Mouse (Mus musculus): ENCODE results near the gene Gja5. TPM values are rescaled to one million over a fixed set of nuclear protein-coding genes. Genes with fewer than 3 reads are reported as not detected.
A peak's percentile ranks its signal among the peaks of the same experiment; 100 is the strongest.

Gja5 gene
- polyA plus RNA-seq, 1 experiment from 2014 or later, result 8.2 TPM

DNA sequence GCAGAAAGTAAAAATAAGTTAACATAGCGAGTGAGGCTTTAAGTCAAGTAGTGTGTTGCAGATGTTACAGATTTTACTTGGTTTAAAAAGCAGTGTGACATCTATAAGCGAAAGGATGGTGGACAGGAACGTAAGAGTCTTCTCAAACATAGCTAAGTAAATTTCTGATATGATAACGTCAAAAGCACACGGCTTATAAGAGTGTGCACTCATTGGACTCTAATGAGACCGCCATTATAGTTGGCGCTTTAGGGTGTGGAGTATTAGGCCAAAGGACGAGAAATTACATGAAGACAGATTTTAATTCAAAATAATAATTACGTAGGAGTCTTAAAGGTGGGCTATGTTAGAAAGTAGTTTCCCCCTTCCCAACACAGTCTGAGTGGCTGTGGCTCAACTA is 1.1 kb downstream of the Gja5 start:
- ATAC-seq (ENCODE audit: low read depth), result peak; percentile 5
- WGBS, result 47% methylated on average over 9 of the region's 9 CpGs
- Histone ChIP-seq H3K4me2 (ENCODE audit: low read depth, low read length) (peak overlapping the region; percentile 83), H3K36me3 (ENCODE audit: control insufficient read depth, insufficient read depth, low read length) (no peaks in the 10 kb centered on the region), H3K27ac (replicated peaks; ENCODE audit: low read depth, low read length) (no peak overlapping the region), H3K9ac (ENCODE audit: low read depth, low read length) (peak overlapping the region; percentile 91), H3K9me3 (ENCODE audit: control insufficient read depth, low read length) (no peaks in the 10 kb centered on the region), H3K4me1 (ENCODE audit: control insufficient read depth, insufficient read depth, low read length) (peaks cover 6% of the 10 kb centered on the region), H3K4me3 (ENCODE audit: low read depth, low read length) (peak overlapping the region; percentile 89), H3K27me3 (replicated peaks; ENCODE audit: control insufficient read depth, insufficient read depth, low read length) (no peaks in the 10 kb centered on the region)
- no peak for DNase-seq (ENCODE audit: low spot score)

DNA sequence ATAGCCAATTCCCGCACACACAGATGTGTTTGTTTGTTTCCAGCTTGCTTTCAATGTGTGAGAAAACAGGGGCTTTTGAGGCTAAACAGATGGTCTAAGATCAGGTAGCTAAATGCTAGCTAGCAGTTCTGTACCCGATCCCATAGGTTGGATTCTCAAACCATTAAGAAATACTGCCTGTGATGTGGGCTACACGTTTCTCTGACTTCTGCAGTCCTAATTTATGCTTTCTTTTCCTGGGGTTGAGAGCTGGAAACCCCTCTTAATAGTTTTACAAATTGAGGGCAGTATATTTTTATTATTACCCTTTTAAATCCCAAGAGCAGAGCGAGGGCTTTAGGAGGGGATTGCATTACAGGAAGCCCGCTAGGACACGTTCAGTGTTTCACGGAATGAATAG is 16.5 kb downstream of the Gja5 start:
- H3K36me3 ChIP-seq (ENCODE audit: control insufficient read depth, insufficient read depth, low read length), result no peaks in the 10 kb centered on the region
- DNase-seq (ENCODE audit: low spot score) (no peak), ATAC-seq (ENCODE audit: low read depth) (no peak)
- 53% methylated on average over 7 of the region's 7 CpGs for WGBS
- H3K27me3 ChIP-seq (replicated peaks; ENCODE audit: control insufficient read depth, insufficient read depth, low read length), result no peaks in the 10 kb centered on the region
- H3K9me3 ChIP-seq (ENCODE audit: control insufficient read depth, low read length), result no peaks in the 10 kb centered on the region
- H3K4me1 ChIP-seq (ENCODE audit: control insufficient read depth, insufficient read depth, low read length), result no peaks in the 10 kb centered on the region
- no peak overlapping the region for H3K27ac ChIP-seq (replicated peaks; ENCODE audit: low read depth, low read length)
- H3K4me3 ChIP-seq (ENCODE audit: low read depth, low read length), result no peak overlapping the region
- H3K9ac ChIP-seq (ENCODE audit: low read depth, low read length), result no peak overlapping the region
- H3K4me2 ChIP-seq (ENCODE audit: low read depth, low read length), result no peak overlapping the region

- Histone ChIP-seq H3K36me3 (ENCODE audit: control insufficient read depth, insufficient read depth, low read length) (no peaks in the 10 kb centered on the region), H3K4me1 (ENCODE audit: control insufficient read depth, insufficient read depth, low read length) (no peaks in the 10 kb centered on the region), H3K4me3 (ENCODE audit: low read depth, low read length) (no peak overlapping the region), H3K9me3 (ENCODE audit: control insufficient read depth, low read length) (no peaks in the 10 kb centered on the region), H3K27ac (replicated peaks; ENCODE audit: low read depth, low read length) (no peak overlapping the region), H3K27me3 (replicated peaks; ENCODE audit: control insufficient read depth, insufficient read depth, low read length) (no peaks in the 10 kb centered on the region), H3K4me2 (ENCODE audit: low read depth, low read length) (no peak overlapping the region), H3K9ac (ENCODE audit: low read depth, low read length) (no peak overlapping the region)
- 84% methylated on average over 4 of the region's 4 CpGs for WGBS
- no peak for ATAC-seq (ENCODE audit: low read depth)
- DNase-seq (ENCODE audit: low spot score), result no peak
Measured at GRCm38 (mm10) chr3:96924631-96925030, 20.1 kb downstream of the Gja5 start.

DNA sequence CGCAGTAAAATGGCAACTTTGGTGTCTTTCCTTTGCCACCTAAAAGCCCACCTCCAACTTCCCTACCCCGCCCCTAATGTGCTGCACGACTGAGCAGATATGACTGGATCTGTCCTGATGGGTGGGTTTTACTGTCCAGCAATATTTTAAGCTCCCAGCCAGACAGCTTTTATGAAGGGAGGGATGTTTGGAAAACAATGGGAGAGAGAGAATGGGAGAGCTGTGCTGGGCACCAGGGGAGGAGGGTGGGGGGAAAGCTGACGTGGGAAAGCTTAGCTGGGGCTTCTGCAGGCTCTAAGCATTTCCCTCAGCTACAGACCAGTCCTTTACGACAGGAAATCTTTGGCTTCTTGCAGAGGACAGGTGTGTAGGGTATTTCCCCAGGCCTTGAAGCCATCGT is 21.4 kb downstream of the Gja5 start, which contains the start of gene Gja8:
Gene Gja8 (minus strand): TSS at position 101 of the 400 bp plus-strand sequence.
- DNase-seq (ENCODE audit: low spot score), result no peak
- ATAC-seq (ENCODE audit: low read depth), result no peak
- WGBS, result 62% methylated on average over 6 of the region's 6 CpGs
- Histone ChIP-seq H3K9ac (ENCODE audit: low read depth, low read length) (no peak within 1 kb of the TSS), H3K27ac (replicated peaks; ENCODE audit: low read depth, low read length) (no peak within 1 kb of the TSS), H3K4me2 (ENCODE audit: low read depth, low read length) (no peak within 1 kb of the TSS), H3K9me3 (ENCODE audit: control insufficient read depth, low read length) (no peaks in the 10 kb centered on the region), H3K36me3 (ENCODE audit: control insufficient read depth, insufficient read depth, low read length) (no peaks in the 10 kb centered on the region), H3K4me1 (ENCODE audit: control insufficient read depth, insufficient read depth, low read length) (no peaks in the 10 kb centered on the region), H3K4me3 (ENCODE audit: low read depth, low read length) (no peak within 1 kb of the TSS), H3K27me3 (replicated peaks; ENCODE audit: control insufficient read depth, insufficient read depth, low read length) (no peaks in the 10 kb centered on the region)

- H3K9ac ChIP-seq (ENCODE audit: low read depth, low read length), result no peak overlapping the region
- no peak overlapping the region for H3K4me2 ChIP-seq (ENCODE audit: low read depth, low read length)
- H3K36me3 ChIP-seq (ENCODE audit: control insufficient read depth, insufficient read depth, low read length), result no peaks in the 10 kb centered on the region
- WGBS, result 32% methylated on average over 5 of the region's 5 CpGs
- H3K4me1 ChIP-seq (ENCODE audit: control insufficient read depth, insufficient read depth, low read length), result no peaks in the 10 kb centered on the region
- peak; percentile 24 for DNase-seq (ENCODE audit: low spot score)
- H3K27me3 ChIP-seq (replicated peaks; ENCODE audit: control insufficient read depth, insufficient read depth, low read length), result no peaks in the 10 kb centered on the region
- H3K27ac ChIP-seq (replicated peaks; ENCODE audit: low read depth, low read length), result no peak overlapping the region
- ATAC-seq (ENCODE audit: low read depth), result peak; percentile 68
- H3K9me3 ChIP-seq (ENCODE audit: control insufficient read depth, low read length), result no peaks in the 10 kb centered on the region
- H3K4me3 ChIP-seq (ENCODE audit: low read depth, low read length), result no peak overlapping the region
Measured at GRCm38 (mm10) chr3:96931261-96931681, 26.8 kb downstream of the Gja5 start.

GRCm38 (mm10) chr3:96936241-96936640 is 31.7 kb downstream of the Gja5 start:
- WGBS, result 10% methylated on average over 6 of the region's 6 CpGs
- Histone ChIP-seq H3K9me3 (ENCODE audit: control insufficient read depth, low read length) (no peaks in the 10 kb centered on the region), H3K36me3 (ENCODE audit: control insufficient read depth, insufficient read depth, low read length) (no peaks in the 10 kb centered on the region), H3K27me3 (replicated peaks; ENCODE audit: control insufficient read depth, insufficient read depth, low read length) (no peaks in the 10 kb centered on the region), H3K27ac (replicated peaks; ENCODE audit: low read depth, low read length) (no peak overlapping the region), H3K9ac (ENCODE audit: low read depth, low read length) (no peak overlapping the region), H3K4me1 (ENCODE audit: control insufficient read depth, insufficient read depth, low read length) (no peaks in the 10 kb centered on the region), H3K4me2 (ENCODE audit: low read depth, low read length) (no peak overlapping the region), H3K4me3 (ENCODE audit: low read depth, low read length) (no peak overlapping the region)
- DNase-seq (ENCODE audit: low spot score) (peak; percentile 88), ATAC-seq (ENCODE audit: low read depth) (no peak)

DNA sequence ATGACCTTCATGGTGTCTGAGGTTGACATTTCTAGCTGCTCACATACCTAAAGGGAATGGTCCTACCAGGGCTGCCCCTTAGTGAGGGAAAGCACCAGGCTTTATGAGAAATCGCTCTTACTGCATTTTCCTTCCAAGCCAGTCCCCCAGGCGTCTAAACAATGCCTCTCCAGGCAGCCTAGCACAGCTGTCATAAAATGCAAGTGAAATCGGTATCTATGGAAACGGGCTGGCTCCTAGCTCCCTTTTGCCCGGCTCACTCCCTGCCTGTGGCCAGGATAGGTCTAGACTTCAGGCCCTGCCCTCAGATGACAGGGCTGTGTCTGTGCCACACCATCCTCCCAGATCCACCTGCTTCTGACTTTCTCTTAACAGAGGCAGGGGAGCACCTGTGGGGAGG is 33.1 kb downstream of the Gja5 start:
- Histone ChIP-seq H3K36me3 (ENCODE audit: control insufficient read depth, insufficient read depth, low read length) (no peaks in the 10 kb centered on the region), H3K27me3 (replicated peaks; ENCODE audit: control insufficient read depth, insufficient read depth, low read length) (no peaks in the 10 kb centered on the region), H3K9ac (ENCODE audit: low read depth, low read length) (no peak overlapping the region), H3K4me1 (ENCODE audit: control insufficient read depth, insufficient read depth, low read length) (no peaks in the 10 kb centered on the region), H3K4me2 (ENCODE audit: low read depth, low read length) (no peak overlapping the region), H3K9me3 (ENCODE audit: control insufficient read depth, low read length) (no peaks in the 10 kb centered on the region), H3K4me3 (ENCODE audit: low read depth, low read length) (no peak overlapping the region), H3K27ac (replicated peaks; ENCODE audit: low read depth, low read length) (no peak overlapping the region)
- ATAC-seq (ENCODE audit: low read depth) (peak; percentile 56; the same call in 1 of the 2 replicates), DNase-seq (ENCODE audit: low spot score) (peak; percentile 56)
- WGBS, result 36% methylated on average over 5 of the region's 5 CpGs

DNA sequence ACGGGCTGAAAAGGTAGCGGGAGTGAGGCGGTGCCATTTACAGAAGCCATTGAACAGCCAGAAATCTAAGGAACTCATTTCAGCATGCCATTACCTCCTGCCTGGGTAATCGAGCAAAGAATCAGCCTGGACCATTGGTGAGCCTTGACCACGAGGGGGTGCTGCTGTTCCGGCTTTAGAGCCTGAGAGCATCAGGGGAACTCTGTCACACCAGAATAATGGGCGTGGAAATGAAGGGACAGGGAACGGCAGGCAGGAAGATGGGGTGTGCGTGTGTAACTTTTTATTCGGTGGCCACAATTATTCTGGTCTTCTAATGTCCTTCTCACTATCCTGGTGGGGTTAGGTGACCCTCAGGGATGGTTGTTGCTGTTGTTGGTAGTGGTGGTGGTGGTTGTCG is 34.2 kb downstream of the Gja5 start:
- Histone ChIP-seq H3K27ac (replicated peaks; ENCODE audit: low read depth, low read length) (no peak overlapping the region), H3K4me3 (ENCODE audit: low read depth, low read length) (peak overlapping the region; percentile 16; the same call in 1 of the 2 replicates), H3K9me3 (ENCODE audit: control insufficient read depth, low read length) (peaks cover 5% of the 10 kb centered on the region; the same call in 1 of the 2 replicates), H3K4me2 (ENCODE audit: low read depth, low read length) (peak overlapping the region; percentile 41), H3K9ac (ENCODE audit: low read depth, low read length) (no peak overlapping the region), H3K4me1 (ENCODE audit: control insufficient read depth, insufficient read depth, low read length) (no peaks in the 10 kb centered on the region), H3K27me3 (replicated peaks; ENCODE audit: control insufficient read depth, insufficient read depth, low read length) (no peaks in the 10 kb centered on the region), H3K36me3 (ENCODE audit: control insufficient read depth, insufficient read depth, low read length) (no peaks in the 10 kb centered on the region)
- DNase-seq (ENCODE audit: low spot score) (peak; percentile 93), ATAC-seq (ENCODE audit: low read depth) (peak; percentile 87)
- WGBS, result 11% methylated on average over 11 of the region's 11 CpGs

GRCm38 (mm10) chr3:96942706-96943105 is 38.2 kb downstream of the Gja5 start:
- DNase-seq (ENCODE audit: low spot score), result no peak
- Histone ChIP-seq H3K9me3 (ENCODE audit: control insufficient read depth, low read length) (peaks cover 5% of the 10 kb centered on the region; the same call in 1 of the 2 replicates), H3K27me3 (replicated peaks; ENCODE audit: control insufficient read depth, insufficient read depth, low read length) (no peaks in the 10 kb centered on the region), H3K4me2 (ENCODE audit: low read depth, low read length) (no peak overlapping the region), H3K36me3 (ENCODE audit: control insufficient read depth, insufficient read depth, low read length) (no peaks in the 10 kb centered on the region), H3K9ac (ENCODE audit: low read depth, low read length) (no peak overlapping the region), H3K27ac (replicated peaks; ENCODE audit: low read depth, low read length) (no peak overlapping the region), H3K4me3 (ENCODE audit: low read depth, low read length) (no peak overlapping the region), H3K4me1 (ENCODE audit: control insufficient read depth, insufficient read depth, low read length) (no peaks in the 10 kb centered on the region)
- WGBS, result 78% methylated on average over 2 of the region's 2 CpGs
- no peak for ATAC-seq (ENCODE audit: low read depth)
